Mouse (Mus musculus): Measurements from ENCODE around the gene Pygb. TPM values are rescaled to one million over a fixed set of nuclear protein-coding genes. Genes with fewer than 3 reads are reported as not detected.

The Pygb gene
- polyA plus RNA-seq, 1 experiment, result 7.0 TPM

GRCm38 (mm10) chr2:150750129-150750979 lies 36.2 kb upstream of the Pygb start:
- H3K27ac ChIP-seq (ENCODE audit: control insufficient read depth, insufficient read depth, low read depth, low read length), result no peak overlapping the region
- TF ChIP-seq CTCF (IDR thresholded peaks at IDR 0.05; ENCODE audit: control insufficient read depth, insufficient read depth, insufficient replicate concordance, low read depth, low read length) (0 out of 2 replicates have a peak, but pooled peaks have one; percentile 14), POLR2A (IDR thresholded peaks at IDR 0.05; ENCODE audit: control insufficient read depth, low read depth, low read length) (no peak)
- H3K27me3 ChIP-seq (ENCODE audit: control insufficient read depth, insufficient read depth, low read length), result no peaks in the 10 kb centered on the region
- H3K36me3 ChIP-seq (ENCODE audit: control insufficient read depth, insufficient read depth, low read length), result peaks cover 3% of the 10 kb centered on the region
- H3K4me3 ChIP-seq (ENCODE audit: control insufficient read depth, low read depth, low read length), result peak overlapping the region; percentile 92
- peaks cover 9% of the 10 kb centered on the region for H3K4me1 ChIP-seq (ENCODE audit: control insufficient read depth, insufficient read depth, low read length)

GRCm38 (mm10) chr2:150755016-150755415 lies 31.5 kb upstream of the Pygb start:
- no peaks in the 10 kb centered on the region for H3K27me3 ChIP-seq (ENCODE audit: control insufficient read depth, insufficient read depth, low read length)
- H3K27ac ChIP-seq (ENCODE audit: control insufficient read depth, insufficient read depth, low read depth, low read length), result no peak overlapping the region
- peaks cover 3% of the 10 kb centered on the region for H3K36me3 ChIP-seq (ENCODE audit: control insufficient read depth, insufficient read depth, low read length)
- TF ChIP-seq POLR2A (IDR thresholded peaks at IDR 0.05; ENCODE audit: control insufficient read depth, low read depth, low read length) (no peak), CTCF (IDR thresholded peaks at IDR 0.05; ENCODE audit: control insufficient read depth, insufficient read depth, insufficient replicate concordance, low read depth, low read length) (no peak)
- no peak overlapping the region for H3K4me3 ChIP-seq (ENCODE audit: control insufficient read depth, low read depth, low read length)
- no peaks in the 10 kb centered on the region for H3K4me1 ChIP-seq (ENCODE audit: control insufficient read depth, insufficient read depth, low read length)

- Histone ChIP-seq H3K36me3 (ENCODE audit: control insufficient read depth, insufficient read depth, low read length) (peaks cover 6% of the 10 kb centered on the region), H3K4me3 (ENCODE audit: control insufficient read depth, low read depth, low read length) (no peak overlapping the region), H3K27ac (ENCODE audit: control insufficient read depth, insufficient read depth, low read depth, low read length) (no peak overlapping the region), H3K4me1 (ENCODE audit: control insufficient read depth, insufficient read depth, low read length) (no peaks in the 10 kb centered on the region), H3K27me3 (ENCODE audit: control insufficient read depth, insufficient read depth, low read length) (no peaks in the 10 kb centered on the region)
- no peak for TF ChIP-seq CTCF (IDR thresholded peaks at IDR 0.05; ENCODE audit: control insufficient read depth, insufficient read depth, insufficient replicate concordance, low read depth, low read length)
- no peak for TF ChIP-seq POLR2A (IDR thresholded peaks at IDR 0.05; ENCODE audit: control insufficient read depth, low read depth, low read length)
Measured at GRCm38 (mm10) chr2:150761476-150761875, 25.1 kb upstream of the Pygb start.

- no peaks in the 10 kb centered on the region for H3K27me3 ChIP-seq (ENCODE audit: control insufficient read depth, insufficient read depth, low read length)
- TF ChIP-seq CTCF (IDR thresholded peaks at IDR 0.05; ENCODE audit: control insufficient read depth, insufficient read depth, insufficient replicate concordance, low read depth, low read length) (no peak), POLR2A (IDR thresholded peaks at IDR 0.05; ENCODE audit: control insufficient read depth, low read depth, low read length) (no peak)
- no peak overlapping the region for H3K27ac ChIP-seq (ENCODE audit: control insufficient read depth, insufficient read depth, low read depth, low read length)
- peaks cover 6% of the 10 kb centered on the region for H3K36me3 ChIP-seq (ENCODE audit: control insufficient read depth, insufficient read depth, low read length)
- no peaks in the 10 kb centered on the region for H3K4me1 ChIP-seq (ENCODE audit: control insufficient read depth, insufficient read depth, low read length)
- no peak overlapping the region for H3K4me3 ChIP-seq (ENCODE audit: control insufficient read depth, low read depth, low read length)
Measured at GRCm38 (mm10) chr2:150765619-150766018, 20.9 kb upstream of the Pygb start.

GRCm38 (mm10) chr2:150766083-150766862 lies 20.3 kb upstream of the Pygb start:
- H3K36me3 ChIP-seq (ENCODE audit: control insufficient read depth, insufficient read depth, low read length), result peaks cover 5% of the 10 kb centered on the region
- no peak overlapping the region for H3K27ac ChIP-seq (ENCODE audit: control insufficient read depth, insufficient read depth, low read depth, low read length)
- no peak overlapping the region for H3K4me3 ChIP-seq (ENCODE audit: control insufficient read depth, low read depth, low read length)
- H3K4me1 ChIP-seq (ENCODE audit: control insufficient read depth, insufficient read depth, low read length), result no peaks in the 10 kb centered on the region
- no peaks in the 10 kb centered on the region for H3K27me3 ChIP-seq (ENCODE audit: control insufficient read depth, insufficient read depth, low read length)
- TF ChIP-seq POLR2A (IDR thresholded peaks at IDR 0.05; ENCODE audit: control insufficient read depth, low read depth, low read length) (no peak), CTCF (IDR thresholded peaks at IDR 0.05; ENCODE audit: control insufficient read depth, insufficient read depth, insufficient replicate concordance, low read depth, low read length) (no peak)

GRCm38 (mm10) chr2:150768678-150769077 lies 17.9 kb upstream of the Pygb start:
- H3K27me3 ChIP-seq (ENCODE audit: control insufficient read depth, insufficient read depth, low read length), result no peaks in the 10 kb centered on the region
- H3K4me3 ChIP-seq (ENCODE audit: control insufficient read depth, low read depth, low read length), result no peak overlapping the region
- H3K36me3 ChIP-seq (ENCODE audit: control insufficient read depth, insufficient read depth, low read length), result peaks cover 3% of the 10 kb centered on the region
- H3K4me1 ChIP-seq (ENCODE audit: control insufficient read depth, insufficient read depth, low read length), result no peaks in the 10 kb centered on the region
- no peak for TF ChIP-seq CTCF (IDR thresholded peaks at IDR 0.05; ENCODE audit: control insufficient read depth, insufficient read depth, insufficient replicate concordance, low read depth, low read length)
- no peak for TF ChIP-seq POLR2A (IDR thresholded peaks at IDR 0.05; ENCODE audit: control insufficient read depth, low read depth, low read length)
- H3K27ac ChIP-seq (ENCODE audit: control insufficient read depth, insufficient read depth, low read depth, low read length), result no peak overlapping the region

GRCm38 (mm10) chr2:150770747-150771146 lies 15.8 kb upstream of the Pygb start:
- H3K36me3 ChIP-seq (ENCODE audit: control insufficient read depth, insufficient read depth, low read length), result peaks cover under 1% of the 10 kb centered on the region
- H3K27ac ChIP-seq (ENCODE audit: control insufficient read depth, insufficient read depth, low read depth, low read length), result no peak overlapping the region
- no peaks in the 10 kb centered on the region for H3K4me1 ChIP-seq (ENCODE audit: control insufficient read depth, insufficient read depth, low read length)

More at GRCm38 (mm10) chr2:150770747-150771146, 15.8 kb upstream of the Pygb start:
- no peak for TF ChIP-seq CTCF (IDR thresholded peaks at IDR 0.05; ENCODE audit: control insufficient read depth, insufficient read depth, insufficient replicate concordance, low read depth, low read length)
- no peak for TF ChIP-seq POLR2A (IDR thresholded peaks at IDR 0.05; ENCODE audit: control insufficient read depth, low read depth, low read length)
- Histone ChIP-seq H3K4me3 (ENCODE audit: control insufficient read depth, low read depth, low read length) (no peak overlapping the region), H3K27me3 (ENCODE audit: control insufficient read depth, insufficient read depth, low read length) (no peaks in the 10 kb centered on the region)

Measured in testis, adult 2 months (tissue).